Mouse (Mus musculus): ENCODE data around the gene Bmp2k.

GRCm38 (mm10) chr5:97129589-97129988 lies 132.1 kb downstream of the Bmp2k start:
- TF ChIP-seq CTCF (IDR thresholded peaks at IDR 0.05) (no peak), EP300 (IDR thresholded peaks at IDR 0.05) (no peak)

All from lung, postnatal 0 days (tissue).